ENCODE assay signal across 10 mouse cellular contexts in the genomic region with DNA sequence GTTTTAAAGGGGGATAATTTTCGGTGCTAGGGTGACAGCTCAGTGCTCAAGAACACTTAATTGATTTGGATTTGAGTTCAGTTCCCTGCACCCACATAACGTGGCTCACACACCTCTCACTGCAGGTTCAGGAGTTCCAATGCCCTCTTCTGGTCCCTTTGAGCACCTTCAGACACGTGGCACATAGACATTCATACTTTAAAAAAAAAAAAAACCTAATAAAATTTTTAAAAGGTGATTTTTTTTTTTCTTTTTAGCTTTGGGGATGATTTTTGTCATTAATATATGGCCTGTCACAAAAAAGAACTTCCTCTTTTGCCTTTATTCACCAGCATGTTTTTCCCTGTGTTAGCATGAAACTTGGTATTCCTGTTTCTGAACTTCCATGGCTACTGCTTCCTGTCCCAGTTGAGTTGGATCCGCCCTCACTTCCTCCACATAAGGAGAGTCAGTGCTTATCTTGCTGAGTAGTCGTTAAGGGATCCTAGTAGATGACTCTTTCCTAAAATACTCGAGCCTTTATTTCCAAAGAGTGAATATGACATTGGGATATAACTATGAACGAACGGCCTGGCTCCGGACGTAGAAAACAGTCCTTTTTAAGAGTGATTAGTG. TPM values are rescaled to one million over a fixed set of nuclear protein-coding genes. Genes with fewer than 3 reads are reported as not detected.
DNase-seq lines count a peak whose midpoint lies in the region; ATAC-seq and TF ChIP-seq lines count a peak whose summit lies in the region.
"Had no signal": no experiment of that assay in that cellular context is flagged by ENCODE, and none has a peak within 500 bp of the region (broad histone marks: within the 10 kb centered on the region; RNA-seq: fewer than 3 reads in every experiment).

No protein-coding gene starts in this region.

- no peak overlapping the region for H3K9ac ChIP-seq in heart, embryonic 12.5 days
- peak overlapping the region; percentile 99 for H3K9ac ChIP-seq in liver, embryonic 13.5 days
- H3K9ac ChIP-seq: limb, embryonic 15.5 days had no signal

- 75% methylated on average over 10 of the region's 10 CpGs for WGBS in heart, embryonic 12.5 days
- 57% methylated on average over 10 of the region's 10 CpGs for WGBS in liver, embryonic 13.5 days (ENCODE audit: insufficient replicate concordance)

- H3K27me3 ChIP-seq in heart, embryonic 12.5 days (replicated peaks), result no peaks in the 10 kb centered on the region
- H3K27me3 ChIP-seq in testis, adult 2 months (ENCODE audit: control insufficient read depth, insufficient read depth, low read length), result no peaks in the 10 kb centered on the region
- H3K27me3 ChIP-seq in liver, embryonic 13.5 days, result no peaks in the 10 kb centered on the region
- H3K27me3 ChIP-seq: limb, embryonic 15.5 days; Patski had no signal

- no peak overlapping the region; the same call in 1 of the 2 replicates for H3K4me3 ChIP-seq in heart, embryonic 12.5 days
- H3K4me3 ChIP-seq in testis, adult 2 months (ENCODE audit: control insufficient read depth, low read depth, low read length), result peak overlapping the region; percentile 49; the same call in 1 of the 2 replicates
- peak overlapping the region; percentile 94 for H3K4me3 ChIP-seq in liver, embryonic 13.5 days (replicated peaks)

- peaks cover 18% of the 10 kb centered on the region for H3K36me3 ChIP-seq in heart, embryonic 12.5 days
- no peaks in the 10 kb centered on the region; the same call in 1 of the 2 replicates for H3K36me3 ChIP-seq in testis, adult 2 months (ENCODE audit: control insufficient read depth, insufficient read depth, low read length)
- H3K36me3 ChIP-seq in liver, embryonic 13.5 days, result peaks cover 33% of the 10 kb centered on the region

- H3K27ac ChIP-seq in heart, embryonic 12.5 days (ENCODE audit: poor library complexity, severe bottlenecking), result no peak overlapping the region
- no peak overlapping the region for H3K27ac ChIP-seq in testis, adult 2 months (ENCODE audit: control insufficient read depth, insufficient read depth, low read depth, low read length)
- H3K27ac ChIP-seq in liver, embryonic 13.5 days, result peak overlapping the region; percentile 68
- H3K27ac ChIP-seq: limb, embryonic 15.5 days had no signal

- no peak for ATAC-seq in heart, embryonic 12.5 days (ENCODE audit: insufficient number of reproducible peaks, low FRiP score)
- no peak for ATAC-seq in liver, embryonic 13.5 days (ENCODE audit: low read depth)
- ATAC-seq: Patski had no signal

- H3K4me1 ChIP-seq in heart, embryonic 12.5 days (replicated peaks), result peaks cover 27% of the 10 kb centered on the region
- peaks cover 8% of the 10 kb centered on the region for H3K4me1 ChIP-seq in testis, adult 2 months (ENCODE audit: control insufficient read depth, insufficient read depth, low read length)
- H3K4me1 ChIP-seq in liver, embryonic 13.5 days (replicated peaks), result peaks cover 71% of the 10 kb centered on the region

- DNase-seq in heart, adult 11 months, result peak; percentile 95
- no peak for DNase-seq in testis, postnatal 10 days (ENCODE audit: low spot score)
- no peak for DNase-seq in liver, embryonic 13.5 days
- DNase-seq in ovary, postnatal 36 days (ENCODE audit: low spot score), result no peak
- DNase-seq in cerebellum, postnatal 25 days, result no peak
- no peak for DNase-seq in right cerebral cortex, postnatal 4 days

- TF ChIP-seq POLR2A in testis, adult 2 months (IDR thresholded peaks at IDR 0.05; ENCODE audit: control insufficient read depth, low read depth, low read length), result no peak

- no peak for TF ChIP-seq CTCF in testis, adult 2 months (IDR thresholded peaks at IDR 0.05; ENCODE audit: control insufficient read depth, insufficient read depth, insufficient replicate concordance, low read depth, low read length)

- H3K4me2 ChIP-seq in heart, embryonic 12.5 days, result no peak overlapping the region
- peak overlapping the region; percentile 77 for H3K4me2 ChIP-seq in liver, embryonic 13.5 days

- H3K9me3 ChIP-seq in heart, embryonic 12.5 days (replicated peaks), result no peaks in the 10 kb centered on the region
- H3K9me3 ChIP-seq in liver, embryonic 13.5 days (replicated peaks), result no peaks in the 10 kb centered on the region
- H3K9me3 ChIP-seq: limb, embryonic 15.5 days had no signal

RNA-seq across cellular contexts. Expression of a gene that starts 2.4 kb away (rescaled TPM):
- polyA plus RNA-seq in heart, embryonic 12.5 days (2016; fragmentation: Nextera tagmentation; extraction: Ambion mirVana), result 353 and 382 TPM in 2 replicates
- polyA plus RNA-seq in testis, adult 2 months (2012; rRNA removed), result 315 and 363 TPM in 2 replicates
- 294 and 318 TPM in 2 replicates for polyA plus RNA-seq in liver, embryonic 13.5 days (2015; fragmentation: Nextera tagmentation; extraction: Ambion mirVana)

RNA-seq across cellular contexts. Expression of a gene that starts 25.8 kb away (rescaled TPM):
- 13.5 and 14.1 TPM in 2 replicates for polyA plus RNA-seq in heart, embryonic 12.5 days (2016; fragmentation: Nextera tagmentation; extraction: Ambion mirVana)
- polyA plus RNA-seq in testis, adult 2 months (2012; rRNA removed), result 1.5 and 1.7 TPM in 2 replicates
- polyA plus RNA-seq in liver, embryonic 13.5 days (2015; fragmentation: Nextera tagmentation; extraction: Ambion mirVana), result 2.4 and 2.7 TPM in 2 replicates
